Mouse (Mus musculus) kidney, adult 2 months (tissue): ENCODE data around the gene Cebpg.

Experiments used
- CTCF ChIP-seq: fragments of 200-500 bp; conservative IDR thresholded peaks from 2 replicates; pipeline ENCODE4 v1.5.1; 2011; ENCODE audit warnings: low read depth, mild to moderate bottlenecking, control low read depth, low read length, moderate library complexity, mixed read lengths; ENCODE audit not compliant: insufficient read depth, insufficient read length
- POLR2A ChIP-seq: fragments of 200-500 bp; IDR thresholded peaks from one replicate; pipeline ENCODE4 v1.6.1; 2011; ENCODE audit warnings: low read depth, low read length, control low read depth

DNA sequence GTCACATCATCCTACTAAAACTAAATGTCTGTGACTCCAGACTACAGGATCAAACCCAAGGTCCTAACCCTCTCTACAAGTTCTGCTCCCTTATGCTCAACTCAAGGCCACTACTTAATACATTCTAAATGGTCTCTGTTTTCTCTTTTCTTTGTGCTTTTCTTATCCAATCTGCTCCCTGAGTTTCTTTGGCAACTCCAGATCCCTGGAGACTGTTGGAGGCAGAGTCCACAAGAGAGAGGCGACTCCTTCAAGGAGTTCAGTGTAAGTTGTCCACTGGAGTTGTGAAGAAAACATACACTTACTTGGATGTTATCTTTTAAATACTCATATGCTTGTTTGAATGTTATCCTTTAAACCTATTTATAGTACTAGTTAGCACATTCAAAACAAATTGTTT, 2.1 kb downstream of the Cebpg start:
- TF ChIP-seq CTCF (no peak), POLR2A (no peak)
